Comparison of ENCODE assay signal across 32 mouse cellular contexts in the genomic region with DNA sequence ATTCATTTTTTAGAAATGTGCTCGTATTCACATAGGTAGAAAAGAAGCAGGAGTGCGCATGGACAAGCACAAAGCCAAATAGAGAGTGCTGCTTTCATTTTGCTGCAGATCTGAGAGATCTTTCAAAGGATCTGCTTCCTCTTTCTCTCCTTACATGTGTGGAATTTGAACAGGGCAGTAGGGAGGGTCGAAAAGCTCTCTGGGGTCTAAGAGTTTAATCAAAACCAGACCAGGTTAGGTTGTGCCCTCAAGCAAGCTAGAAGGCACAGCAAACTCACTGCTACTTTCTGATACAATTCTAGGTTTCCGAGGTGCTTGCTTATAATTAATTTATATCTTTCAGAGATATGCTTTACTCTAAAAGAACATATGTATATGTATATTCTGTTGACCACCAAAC.
A peak's percentile ranks its signal among the peaks of the same experiment; 100 is the strongest.
DNase-seq lines count a peak whose midpoint lies in the region; ATAC-seq lines count a peak whose summit lies in the region.
"Had no signal": no experiment of that assay in that cellular context is flagged by ENCODE, and none has a peak within 500 bp of the region (broad histone marks: within the 10 kb centered on the region; RNA-seq: fewer than 3 reads in every experiment).

No protein-coding gene starts in this region.

- no peaks in the 10 kb centered on the region for H3K27me3 ChIP-seq in embryonic facial prominence, embryonic 14.5 days (replicated peaks; ENCODE audit: control insufficient read depth, insufficient read depth, low read length)
- H3K27me3 ChIP-seq in limb, embryonic 12.5 days = no peaks in the 10 kb centered on the region
- H3K27me3 ChIP-seq: CH12.LX; embryonic facial prominence, embryonic 15.5 days; heart, embryonic 13.5 days; limb, embryonic 15.5 days; liver, embryonic 13.5 days; neural tube, embryonic 12.5 days had no signal

- no peak overlapping the region for H3K27ac ChIP-seq in embryonic facial prominence, embryonic 14.5 days (replicated peaks; ENCODE audit: low read depth, low read length)
- peak overlapping the region; percentile 29; the same call in 1 of the 2 replicates for H3K27ac ChIP-seq in limb, embryonic 12.5 days
- H3K27ac ChIP-seq: embryonic facial prominence, embryonic 15.5 days; gastrocnemius, adult 2 months; heart, embryonic 13.5 days; limb, embryonic 15.5 days; liver, embryonic 13.5 days; macrophage; midbrain, embryonic 10.5 days; neural tube, embryonic 12.5 days had no signal

- no peak overlapping the region for H3K4me3 ChIP-seq in embryonic facial prominence, embryonic 14.5 days (ENCODE audit: low read depth, low read length)
- no peak overlapping the region for H3K4me3 ChIP-seq in limb, embryonic 12.5 days (replicated peaks)
- H3K4me3 ChIP-seq: embryonic facial prominence, embryonic 15.5 days; gastrocnemius, adult 2 months; heart, embryonic 13.5 days; limb, embryonic 15.5 days; liver, embryonic 13.5 days; midbrain, embryonic 10.5 days; myocyte; neural tube, embryonic 12.5 days had no signal

- ATAC-seq in embryonic facial prominence, embryonic 14.5 days (ENCODE audit: low read depth) = 0 out of 2 replicates have a peak, but pooled peaks have one; percentile 15
- peak; percentile 66; the same call in 1 of the 2 replicates for ATAC-seq in limb, embryonic 12.5 days (ENCODE audit: insufficient number of reproducible peaks, insufficient read depth, low FRiP score, low TSS enrichment, low read depth)
- ATAC-seq: activated CD4-positive, CD25-positive, alpha-beta regulatory T cell, adult 4 months; forebrain, embryonic 14.5 days; intestine, embryonic 16.5 days; lung, postnatal 0 days; midbrain, embryonic 16.5 days had no signal

- H3K4me2 ChIP-seq in embryonic facial prominence, embryonic 14.5 days (ENCODE audit: low read depth, low read length) = no peak overlapping the region; the same call in 1 of the 2 replicates
- H3K4me2 ChIP-seq in limb, embryonic 12.5 days = no peak overlapping the region
- H3K4me2 ChIP-seq: embryonic facial prominence, embryonic 15.5 days; heart, embryonic 13.5 days; limb, embryonic 15.5 days; liver, embryonic 13.5 days; neural tube, embryonic 12.5 days had no signal

- DNase-seq in embryo, embryonic 10 days (ENCODE audit: low spot score) = peak; percentile 57
- peak; percentile 74 for DNase-seq in embryo, embryonic 11 days
- peak; percentile 32 for DNase-seq in embryonic facial prominence, embryonic 14.5 days (ENCODE audit: low spot score)
- no peak for DNase-seq in gastrocnemius, postnatal 36 days
- DNase-seq in gastrocnemius, postnatal 4 days (ENCODE audit: low spot score in 2 of 2) = no peak
- DNase-seq in retina, embryonic 14.5 days (ENCODE audit: low spot score) = no peak
- DNase-seq: adrenal gland, adult 8-10 months; B cell, adult 2 months; cerebellum, adult 11 months; cerebellum, adult 9-11 months; gastrocnemius, adult 2 months; heart, postnatal 10 days; kidney, postnatal 14 days; layer of hippocampus, adult 9-11 months; liver, embryonic 13.5 days; lung, adult 18-20 months; right cerebral cortex, postnatal 4 days; thymus, postnatal 4 days had no signal

- WGBS in embryonic facial prominence, embryonic 14.5 days = 26% methylated on average over 4 of the region's 4 CpGs
- WGBS in limb, embryonic 12.5 days = 13% methylated on average over 4 of the region's 4 CpGs

- H3K4me1 ChIP-seq in embryonic facial prominence, embryonic 14.5 days (ENCODE audit: control insufficient read depth, insufficient read depth, low read length) = no peaks in the 10 kb centered on the region; the same call in 1 of the 2 replicates
- peaks cover 22% of the 10 kb centered on the region for H3K4me1 ChIP-seq in limb, embryonic 12.5 days (replicated peaks)
- H3K4me1 ChIP-seq: embryonic facial prominence, embryonic 15.5 days; limb, embryonic 15.5 days; liver, embryonic 13.5 days; midbrain, embryonic 10.5 days; neural tube, embryonic 12.5 days had no signal

- no peaks in the 10 kb centered on the region for H3K36me3 ChIP-seq in embryonic facial prominence, embryonic 14.5 days (ENCODE audit: control insufficient read depth, insufficient read depth, low read length)
- no peaks in the 10 kb centered on the region for H3K36me3 ChIP-seq in limb, embryonic 12.5 days
- H3K36me3 ChIP-seq: embryonic facial prominence, embryonic 15.5 days; heart, embryonic 13.5 days; limb, embryonic 15.5 days; liver, embryonic 13.5 days; midbrain, embryonic 10.5 days; neural tube, embryonic 12.5 days had no signal

- H3K9ac ChIP-seq in embryonic facial prominence, embryonic 14.5 days (ENCODE audit: low read depth, low read length) = no peak overlapping the region
- H3K9ac ChIP-seq in limb, embryonic 12.5 days (replicated peaks) = no peak overlapping the region
- H3K9ac ChIP-seq: embryonic facial prominence, embryonic 15.5 days; heart, embryonic 13.5 days; limb, embryonic 15.5 days; liver, embryonic 13.5 days; neural tube, embryonic 12.5 days had no signal

- no peaks in the 10 kb centered on the region for H3K9me3 ChIP-seq in embryonic facial prominence, embryonic 14.5 days (ENCODE audit: control insufficient read depth, low read length)
- H3K9me3 ChIP-seq in limb, embryonic 12.5 days = no peaks in the 10 kb centered on the region
- H3K9me3 ChIP-seq: embryonic facial prominence, embryonic 15.5 days; heart, embryonic 13.5 days; limb, embryonic 15.5 days; liver, embryonic 13.5 days; midbrain, embryonic 10.5 days; neural tube, embryonic 12.5 days had no signal

- intact Hi-C loops in gastrocnemius, postnatal 36 days (cut with DNase I) = no loop called here

Comparison
In these comparisons a context has a peak if more than half of its experiments do, and no peak if none do; other contexts are left out.
1. DNase-seq: peak in embryo, embryonic 10 days (single experiment), embryo, embryonic 11 days (single experiment) and embryonic facial prominence, embryonic 14.5 days (single experiment); none in gastrocnemius, postnatal 36 days (0 of 2), gastrocnemius, postnatal 4 days (0 of 2) and retina, embryonic 14.5 days (single experiment).